Mouse (Mus musculus) MEL-GATA-1-ER (cell line): ENCODE results near the gene Pigm.

Experiments used
- DNase-seq: peaks from one replicate; pipeline ENCODE4 v3.0.0-alpha.2; 2012; ENCODE audit warnings: low read depth; ENCODE audit errors: extremely low read depth

The Pigm gene

DNA sequence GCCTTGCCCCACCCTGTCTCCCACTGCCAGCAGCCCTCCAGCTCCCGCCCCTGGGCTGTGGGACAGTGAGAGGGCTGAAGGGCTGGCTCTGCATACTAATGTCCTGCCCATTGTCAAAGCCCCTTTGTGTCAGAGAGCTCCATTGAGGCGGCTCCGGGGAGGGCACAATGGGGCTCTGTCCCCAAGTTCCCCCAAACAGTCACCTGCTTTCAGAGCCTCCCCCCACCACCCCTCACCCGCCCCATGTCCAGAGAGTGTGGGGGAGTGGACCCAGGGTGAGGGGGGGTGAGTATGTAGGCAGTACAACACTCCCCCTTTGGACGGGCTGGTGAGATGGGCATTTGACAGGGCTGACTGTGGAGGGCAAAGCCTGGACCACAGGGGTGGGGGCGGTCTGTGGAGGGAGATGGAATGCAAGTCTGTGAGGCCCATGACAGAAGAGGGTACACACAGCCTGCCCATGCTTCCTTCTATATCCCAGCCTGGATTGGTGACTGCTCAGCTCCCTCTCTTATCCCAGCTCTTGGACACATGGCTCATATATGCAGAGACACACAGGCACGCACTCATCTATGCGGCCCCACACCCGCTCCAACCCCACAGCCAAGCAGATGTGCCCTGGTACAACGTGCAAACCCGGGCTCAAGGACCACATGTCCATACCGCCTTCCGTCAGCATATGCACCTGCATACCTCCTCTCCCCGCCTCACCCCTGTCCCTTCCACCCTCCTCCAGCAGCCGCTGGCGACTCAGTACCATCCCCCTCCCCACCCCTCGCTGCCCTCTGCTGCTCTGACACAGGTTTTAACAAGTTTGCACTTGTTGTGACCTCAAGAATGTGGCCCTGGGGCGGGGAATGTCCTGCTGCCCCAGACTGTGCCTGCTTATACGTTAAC lies 26.2 kb upstream of the Pigm start:
- DNase-seq, result no peak

DNA sequence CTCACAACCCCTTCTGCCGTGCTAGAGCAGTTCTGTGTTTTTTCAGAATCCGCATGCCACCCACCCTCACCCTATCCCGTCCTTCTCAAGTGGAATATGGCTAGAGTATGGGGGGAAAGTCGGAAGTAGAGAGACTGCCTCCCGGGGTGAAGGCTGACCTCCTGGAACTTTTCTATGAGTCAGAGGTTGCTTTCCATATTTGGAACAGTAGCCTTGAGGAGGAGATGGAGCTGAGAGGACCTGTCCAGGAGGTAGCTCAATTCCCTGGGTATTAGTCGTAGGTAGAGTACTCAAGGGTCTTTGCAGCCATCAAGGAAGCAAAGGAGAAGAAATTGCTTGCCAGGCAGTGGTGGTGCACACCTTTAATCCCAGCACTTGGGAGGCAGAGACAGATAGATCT lies 24.3 kb upstream of the Pigm start:
- DNase-seq, result no peak

DNA sequence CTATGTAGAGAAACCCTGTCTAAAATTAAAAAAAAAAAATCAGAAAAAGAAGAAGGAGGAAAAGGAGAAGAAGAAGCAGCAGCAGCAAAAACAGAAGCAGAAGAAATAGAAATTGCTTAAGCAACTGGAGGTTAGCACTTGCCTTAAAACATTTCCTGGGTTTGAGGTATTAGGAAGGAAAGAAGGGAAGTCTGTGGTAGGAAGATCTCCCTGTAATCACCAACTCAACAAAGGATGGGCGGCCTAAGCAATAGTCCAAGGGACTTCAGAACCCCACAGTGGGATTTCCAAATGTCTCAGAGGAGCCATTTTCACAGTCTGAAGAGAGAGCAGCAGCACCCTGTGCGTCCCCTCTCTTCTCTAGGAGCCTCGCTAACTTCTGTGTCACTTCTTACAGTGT lies 23.9 kb upstream of the Pigm start:
- DNase-seq, result no peak

DNA sequence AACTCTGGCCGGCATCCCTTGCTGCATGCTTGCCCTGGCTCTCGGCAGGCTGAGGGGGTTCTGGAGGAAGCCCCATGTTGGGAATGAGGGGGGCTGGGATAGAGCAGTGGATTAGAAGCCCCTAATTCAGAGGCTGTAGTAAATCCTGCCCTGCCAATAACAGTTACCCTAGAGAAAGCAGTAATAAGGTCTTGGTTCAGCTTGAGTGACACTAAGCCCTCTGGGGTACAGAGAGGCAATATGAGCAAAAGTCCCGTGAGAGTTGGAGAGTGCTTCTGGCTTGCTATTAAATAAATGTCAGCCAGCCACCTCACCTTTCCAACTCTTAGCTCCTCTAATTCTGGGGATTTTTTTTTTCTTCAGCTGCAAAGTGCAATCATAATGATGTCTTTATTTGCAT lies 21.0 kb upstream of the Pigm start:
- no peak for DNase-seq

DNA sequence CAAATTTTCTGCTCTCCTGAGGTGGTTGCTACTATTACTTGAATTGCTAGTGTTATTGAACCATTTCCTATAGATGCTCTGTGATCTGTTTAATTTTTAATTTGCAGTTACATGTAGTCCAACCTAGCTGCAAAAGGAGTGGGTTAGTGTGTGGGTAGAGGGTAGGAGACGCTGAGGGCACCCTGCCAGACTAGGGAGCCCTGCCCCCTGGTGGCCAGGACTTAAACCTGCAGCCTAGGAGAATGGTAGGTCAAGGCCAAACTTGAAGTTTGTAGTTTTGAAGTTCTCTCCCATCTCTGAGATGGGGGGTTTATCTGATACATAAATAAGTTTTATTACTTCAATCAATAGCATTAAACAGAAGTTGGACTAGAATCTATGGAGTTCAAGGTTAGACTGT lies 18.8 kb upstream of the Pigm start:
- no peak for DNase-seq

DNA sequence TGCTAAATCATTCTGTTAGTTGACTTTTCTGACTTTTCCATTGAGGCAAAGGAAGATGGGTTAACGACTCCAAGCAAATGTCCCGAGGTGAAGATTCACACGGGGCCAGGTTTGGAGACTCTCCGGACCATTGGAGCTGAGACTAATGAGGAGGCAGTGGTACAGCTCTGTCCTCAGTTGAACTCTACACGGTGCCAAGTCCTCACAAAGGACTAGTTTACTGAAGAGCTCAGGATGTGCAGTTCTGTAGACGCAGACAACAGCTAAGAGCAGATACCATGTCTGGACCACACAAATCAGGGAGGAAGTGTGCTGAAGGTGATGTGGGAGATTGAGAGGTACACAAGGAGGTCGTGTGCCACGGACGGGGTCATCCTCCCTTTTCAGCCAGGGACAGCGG lies 18.0 kb upstream of the Pigm start:
- DNase-seq, result no peak

DNA sequence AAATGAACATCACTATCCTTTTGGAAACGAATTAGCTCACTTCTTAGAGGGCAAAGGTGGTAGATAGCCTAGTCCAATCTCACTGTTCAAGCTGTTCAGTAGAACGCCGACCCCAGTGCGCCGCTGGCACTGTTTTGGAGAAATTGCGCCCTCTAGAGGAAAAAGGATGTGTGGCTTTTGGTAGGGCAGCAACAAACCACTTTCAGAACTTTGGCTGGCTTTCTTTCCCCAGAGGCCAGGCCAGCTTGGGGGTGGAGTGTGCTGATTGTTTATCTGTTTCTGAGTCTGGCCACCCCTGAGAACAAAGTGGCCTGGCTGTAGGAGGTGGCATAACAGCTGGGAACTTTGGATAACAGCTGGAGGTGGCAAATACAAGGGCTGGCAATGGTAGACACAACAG lies 11.7 kb upstream of the Pigm start:
- peak; percentile 76 for DNase-seq

DNA sequence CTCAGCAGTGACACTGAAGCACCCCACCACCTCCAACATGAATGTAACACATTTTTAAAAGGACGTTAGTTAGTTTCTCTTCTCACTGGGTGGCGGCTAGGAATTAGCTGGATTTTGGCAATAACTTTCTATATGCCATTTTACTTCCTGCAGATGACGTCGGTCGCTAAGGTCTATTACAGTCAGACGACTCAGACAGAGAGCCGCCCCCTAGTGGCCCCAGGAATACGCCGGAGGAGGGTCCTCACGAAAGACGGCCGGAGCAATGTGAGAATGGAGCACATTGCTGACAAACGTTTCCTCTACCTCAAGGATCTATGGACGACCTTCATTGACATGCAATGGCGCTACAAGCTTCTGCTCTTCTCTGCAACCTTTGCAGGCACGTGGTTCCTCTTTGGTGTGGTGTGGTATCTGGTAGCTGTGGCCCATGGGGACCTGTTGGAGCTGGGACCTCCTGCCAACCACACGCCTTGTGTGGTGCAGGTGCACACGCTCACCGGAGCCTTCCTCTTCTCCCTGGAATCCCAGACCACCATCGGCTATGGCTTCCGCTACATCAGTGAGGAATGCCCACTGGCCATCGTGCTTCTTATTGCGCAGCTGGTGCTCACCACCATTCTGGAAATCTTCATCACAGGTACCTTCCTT lies 7.5 kb upstream of the Pigm start:
- DNase-seq, result no peak

DNA sequence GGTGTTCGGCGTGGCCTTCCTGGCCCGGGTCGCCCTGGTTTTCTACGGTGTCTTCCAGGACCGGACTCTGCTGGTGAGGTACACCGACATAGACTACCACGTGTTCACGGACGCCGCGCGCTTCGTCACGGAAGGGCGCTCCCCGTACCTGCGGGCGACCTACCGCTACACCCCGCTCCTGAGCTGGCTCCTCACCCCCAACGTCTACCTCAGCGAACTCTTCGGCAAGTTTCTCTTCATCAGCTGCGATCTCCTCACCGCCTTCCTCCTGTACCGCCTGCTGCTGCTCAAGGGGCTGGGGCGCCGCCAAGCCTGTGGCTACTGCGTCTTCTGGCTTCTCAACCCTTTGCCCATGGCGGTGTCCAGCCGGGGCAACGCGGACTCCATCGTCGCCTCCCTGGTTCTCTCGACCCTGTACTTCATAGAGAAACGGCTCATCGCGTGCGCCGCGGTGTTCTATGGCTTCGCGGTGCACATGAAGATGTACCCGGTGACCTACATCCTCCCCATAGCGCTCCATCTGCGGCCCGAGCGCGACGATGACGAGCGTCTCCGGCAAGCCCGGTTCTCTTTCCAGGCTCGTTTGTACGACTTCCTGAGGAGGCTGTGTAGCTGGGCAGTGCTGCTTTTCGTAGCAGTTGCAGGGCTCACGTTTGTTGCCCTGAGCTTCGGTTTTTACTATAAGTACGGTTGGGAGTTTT lies 562 bp downstream of the Pigm start:
- DNase-seq, result no peak

DNA sequence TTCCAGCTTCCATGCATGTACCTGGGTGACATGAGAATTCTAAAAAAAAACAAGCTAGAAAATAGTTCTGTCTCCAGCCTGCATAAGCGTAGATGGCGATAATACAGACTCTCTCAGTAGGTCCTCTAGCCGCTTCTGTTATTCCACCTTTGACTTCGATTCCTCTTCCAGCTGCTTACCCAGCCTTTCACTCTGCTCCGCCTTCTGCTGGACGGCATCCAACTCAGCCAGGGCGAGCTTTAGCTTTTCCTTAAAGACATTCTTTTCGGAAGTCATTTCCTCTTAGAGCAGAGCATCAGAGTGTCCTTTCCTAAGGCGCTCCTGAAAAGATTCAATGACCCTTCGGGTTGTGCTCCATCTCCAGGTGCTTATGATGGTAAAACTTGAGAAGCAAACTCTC lies 3.7 kb downstream of the Pigm start:
- no peak for DNase-seq

DNA sequence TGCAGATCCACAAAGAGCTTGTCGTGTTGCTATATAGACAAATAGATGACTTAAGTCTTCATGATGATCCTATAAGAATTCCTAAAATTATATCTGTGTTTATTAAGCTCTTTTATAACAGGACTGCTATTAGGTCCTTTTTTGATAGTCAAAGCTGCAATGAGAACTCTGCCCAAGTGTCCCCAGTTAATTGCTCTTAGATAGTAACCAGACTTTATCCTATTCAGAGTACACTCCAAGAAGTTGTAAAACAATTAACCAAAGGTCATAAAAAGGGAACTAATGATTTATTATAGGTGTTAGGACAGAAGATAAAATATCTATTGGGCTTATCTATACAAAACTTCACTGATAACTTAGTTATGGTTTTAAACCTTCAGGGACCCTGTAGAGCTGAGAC lies 5.7 kb downstream of the Pigm start:
- no peak for DNase-seq

DNA sequence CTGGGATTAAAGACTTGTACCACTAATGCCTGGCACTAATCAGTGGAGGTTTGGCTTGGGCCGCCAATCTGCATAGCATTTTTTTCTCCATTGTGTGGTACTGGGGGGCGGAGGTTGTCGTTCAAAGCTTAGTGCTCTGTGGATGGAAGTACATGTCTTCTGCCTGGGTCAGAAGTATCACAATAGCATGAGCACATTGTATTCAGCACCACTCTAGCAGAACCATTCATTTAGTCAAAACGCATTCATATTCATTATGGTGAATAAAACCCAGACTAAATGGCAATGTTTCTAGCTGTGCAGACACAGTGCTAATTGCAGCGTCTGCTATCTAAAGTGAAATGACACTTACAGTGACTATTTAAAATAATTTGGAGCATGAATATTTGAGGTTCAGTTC lies 10.9 kb downstream of the Pigm start:
- DNase-seq, result no peak

DNA sequence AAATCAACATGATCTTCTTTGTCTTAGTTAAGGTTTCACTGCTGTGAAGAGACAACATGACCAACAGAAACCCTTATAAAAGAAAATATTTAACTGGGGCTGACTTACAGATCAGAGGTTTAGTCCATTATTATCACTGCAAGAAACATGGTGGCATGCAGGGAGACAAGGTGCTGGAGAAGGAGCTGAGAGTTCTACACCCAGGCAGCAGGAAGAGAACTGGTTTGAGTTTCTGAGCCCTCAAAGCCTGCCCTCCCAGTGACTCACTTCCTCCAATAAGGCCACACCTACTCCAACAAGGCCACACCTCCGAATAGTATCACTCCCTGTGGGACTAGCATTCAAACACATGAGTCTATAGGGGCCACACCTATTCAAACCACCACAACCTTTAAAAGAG lies 14.4 kb downstream of the Pigm start:
- no peak for DNase-seq

DNA sequence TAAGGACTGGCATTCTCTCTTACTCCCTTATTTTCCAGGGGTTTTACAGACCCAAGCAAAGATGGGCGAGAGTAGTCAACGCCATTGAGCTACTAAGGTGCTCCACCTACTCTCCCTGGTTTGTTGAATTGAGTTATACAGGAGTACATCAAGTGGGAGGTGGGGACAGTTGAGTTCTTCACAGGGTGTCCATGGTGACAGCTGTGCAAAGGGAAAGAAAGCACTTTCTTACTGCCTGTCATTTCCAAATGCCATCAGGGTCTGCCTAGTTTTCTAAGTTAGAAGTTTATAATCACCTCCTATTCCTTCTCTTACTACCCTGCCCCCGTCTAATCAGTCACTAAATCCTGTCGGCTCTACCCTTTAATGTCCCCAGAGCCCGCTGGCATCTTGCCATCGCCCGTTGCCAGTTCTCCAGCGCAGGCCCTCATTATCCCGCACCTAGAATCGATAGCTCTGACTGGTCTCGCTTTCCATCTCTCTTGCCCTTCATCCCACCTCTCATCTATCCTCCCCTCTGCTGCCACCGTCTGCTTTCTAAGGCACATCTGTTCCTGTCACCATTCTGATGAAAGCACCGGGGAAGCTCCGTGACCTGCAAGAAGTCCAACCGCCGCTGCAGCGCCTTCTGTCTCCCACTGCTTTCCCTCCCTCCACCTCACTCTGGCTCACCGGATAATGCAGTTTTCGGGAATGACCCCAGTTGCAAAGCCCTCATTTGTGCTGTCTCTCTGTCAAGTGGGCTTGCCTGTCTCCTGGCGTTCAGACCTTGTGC lies 15.6 kb downstream of the Pigm start:
- no peak for DNase-seq

DNA sequence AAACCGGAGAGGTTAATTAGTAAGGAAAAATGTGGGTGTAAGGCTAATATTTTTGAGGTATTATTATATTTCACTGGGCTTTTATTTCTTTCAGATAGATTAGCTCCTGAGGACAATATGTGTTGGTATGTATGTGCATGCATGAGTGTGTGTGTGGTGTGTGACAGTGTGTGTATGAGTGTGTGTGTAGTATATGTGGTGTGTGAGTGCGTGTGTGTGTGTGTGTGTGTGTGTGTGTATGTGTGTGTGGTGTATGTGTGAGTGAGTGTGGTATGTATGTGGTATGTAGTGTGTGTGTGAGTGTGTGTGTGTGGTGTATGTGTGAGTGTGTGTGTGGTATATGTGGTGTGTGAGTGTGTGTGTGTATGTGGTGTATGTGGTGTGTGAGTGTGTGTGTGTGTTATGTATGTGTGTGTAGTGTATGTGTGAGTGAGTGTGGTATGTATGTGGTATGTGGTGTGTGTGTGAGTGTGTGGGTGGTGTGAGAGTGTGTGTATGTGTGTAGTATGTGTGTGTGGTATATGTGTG lies 16.4 kb downstream of the Pigm start:
- no peak for DNase-seq

DNA sequence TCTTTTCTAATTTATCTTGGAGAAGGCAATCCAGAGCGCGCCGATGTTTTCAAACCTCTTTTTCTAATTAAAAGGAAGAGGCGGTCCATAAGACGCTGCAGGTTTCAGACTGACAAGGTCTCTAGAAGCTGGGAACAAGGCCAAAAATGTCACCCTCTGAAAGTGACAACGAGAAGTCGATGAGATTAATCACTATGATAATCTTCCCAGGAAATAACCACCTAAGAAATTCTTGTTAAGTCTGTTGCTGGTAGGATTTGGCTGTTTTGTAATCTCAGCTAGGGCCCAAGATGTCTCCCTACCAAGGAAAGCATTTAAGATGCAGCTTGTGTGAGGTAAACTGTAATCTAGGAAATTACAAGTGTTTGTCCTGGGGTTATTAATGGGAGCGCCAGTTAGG lies 17.4 kb downstream of the Pigm start:
- DNase-seq, result no peak

DNA sequence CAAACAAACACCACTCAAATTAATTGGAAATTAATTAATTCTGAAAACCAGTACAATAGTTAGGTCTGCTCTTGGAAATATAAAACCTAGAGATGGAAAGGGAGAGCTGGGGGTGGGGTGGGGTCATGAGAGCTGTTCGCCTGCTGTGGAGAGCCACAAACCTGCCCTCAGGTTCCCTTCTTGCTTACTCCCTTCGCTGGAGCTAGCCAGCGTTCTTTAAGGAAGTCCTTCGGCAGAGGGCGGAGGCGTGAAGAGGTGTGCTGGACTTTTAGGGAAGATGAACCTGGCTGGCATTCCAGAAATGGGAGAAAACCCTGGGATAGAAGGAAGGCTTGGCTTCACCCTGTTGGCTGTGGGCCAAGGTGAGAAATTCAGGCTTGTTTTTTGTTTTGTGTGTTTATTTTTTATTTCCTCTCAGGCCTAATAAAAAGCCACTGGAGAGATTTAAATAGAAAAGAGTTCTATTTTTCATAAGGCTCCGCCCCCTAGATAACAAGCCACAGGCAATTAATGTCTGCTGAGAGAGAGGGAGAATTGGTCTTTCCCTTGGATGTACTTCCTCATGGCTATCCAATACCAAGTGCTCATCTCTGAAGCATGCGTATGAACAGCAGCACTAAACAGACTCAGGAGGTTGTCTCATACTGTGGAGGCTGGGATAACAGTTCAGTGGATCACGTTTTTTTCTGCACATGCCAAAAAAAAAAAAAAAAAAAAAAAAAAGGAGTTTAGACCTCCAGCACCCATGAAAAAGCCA lies 20.8 kb downstream of the Pigm start:
- peak; percentile 62 for DNase-seq

DNA sequence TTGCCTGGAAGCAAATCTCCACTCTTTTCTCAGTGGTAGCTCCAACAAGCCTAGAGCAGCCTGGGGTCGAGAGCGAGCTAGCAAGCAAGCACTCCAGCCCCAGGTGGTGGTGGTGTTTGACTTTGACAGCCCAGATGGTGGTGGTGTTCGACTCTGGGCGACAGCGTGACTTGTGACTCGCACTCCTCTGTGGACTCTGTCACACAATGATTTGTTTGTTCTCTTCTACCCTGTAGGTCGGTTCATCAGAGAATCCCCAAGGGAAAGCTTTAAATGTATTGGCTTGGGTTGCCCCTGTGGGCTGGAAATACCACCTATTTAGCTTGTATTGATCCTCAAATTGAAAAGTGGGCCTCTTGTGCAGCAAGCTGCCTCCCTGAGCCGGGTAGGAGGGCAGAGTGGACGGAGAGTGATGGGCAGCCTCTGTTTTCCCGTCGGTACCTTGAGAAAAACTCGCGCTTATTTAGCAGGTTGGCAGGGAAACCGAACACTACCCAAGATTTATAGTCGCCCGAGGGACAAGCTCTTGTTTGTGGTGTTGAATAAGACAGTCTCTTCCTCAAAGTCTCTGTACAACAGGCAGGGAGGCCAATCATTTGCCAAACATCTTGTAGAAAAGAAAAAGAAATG lies 29.8 kb downstream of the Pigm start:
- no peak for DNase-seq

DNA sequence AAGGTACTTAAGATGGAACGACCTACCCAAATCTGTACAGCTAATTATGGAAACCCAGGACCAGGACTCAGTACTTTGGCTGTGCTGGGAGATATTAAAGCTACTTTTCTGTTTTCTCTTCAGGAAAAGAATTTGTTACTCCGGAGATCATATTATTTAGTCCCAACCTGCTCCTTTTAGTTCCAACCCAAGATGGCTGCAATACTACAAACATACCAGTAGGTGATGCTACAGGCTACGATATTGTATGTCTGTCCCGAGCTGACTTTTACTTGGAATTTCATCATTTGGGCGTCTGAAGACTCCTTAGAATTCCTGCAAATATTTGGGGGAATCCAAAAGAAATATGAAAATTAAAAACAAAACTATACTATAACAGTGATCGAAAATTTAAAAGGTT lies 32.6 kb downstream of the Pigm start:
- peak; percentile 39 for DNase-seq

DNA sequence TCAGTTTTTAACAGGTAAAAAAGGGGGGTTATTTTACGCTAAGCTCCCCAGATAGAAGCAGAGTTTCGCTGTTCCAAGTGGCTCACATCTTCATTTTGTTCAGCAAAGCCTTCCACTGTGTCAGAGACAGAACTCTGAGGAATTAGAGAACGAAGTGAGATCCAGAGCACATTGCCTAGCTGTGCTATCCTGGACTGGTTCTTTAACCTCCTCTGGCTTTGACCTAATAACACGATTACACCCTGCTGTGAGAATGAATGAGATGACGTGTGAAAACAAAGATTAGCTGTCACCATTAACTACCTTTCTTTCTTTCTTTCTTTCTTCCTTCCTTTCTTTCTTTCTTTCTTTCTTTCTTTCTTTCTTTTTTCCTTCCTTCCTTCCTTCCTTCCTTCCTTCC lies 33.1 kb downstream of the Pigm start:
- no peak for DNase-seq
